Mouse (Mus musculus) heart, adult 2 months (tissue): ENCODE measurements around the gene Blnk. TPM values are rescaled to one million over a fixed set of nuclear protein-coding genes. Genes with fewer than 3 reads are reported as not detected.

Source experiments
- DNase-seq, 2 experiments: peaks; one replicate each; pipeline ENCODE4 v3.0.0; 2021
- H3K27ac ChIP-seq: fragments of 200-600 bp; 2 replicates; pipeline ENCODE4 v1.8.1; 2022
- H3K27me3 ChIP-seq: fragments of 200-500 bp; 2 replicates; pipeline ENCODE4 v1.6.1; 2012; ENCODE audit warnings: mild to moderate bottlenecking, low read length, inconsistent platforms, mixed read lengths; ENCODE audit not compliant: control insufficient read depth, insufficient read depth
- H3K36me3 ChIP-seq: fragments of 200-500 bp; 2 replicates; pipeline ENCODE4 v1.6.1; 2012; ENCODE audit warnings: low read length, inconsistent platforms; ENCODE audit not compliant: control insufficient read depth, insufficient read depth
- H3K4me1 ChIP-seq: fragments of 200-500 bp; 2 replicates; pipeline ENCODE4 v1.6.1; 2011; ENCODE audit warnings: low read length; ENCODE audit not compliant: control insufficient read depth, insufficient read depth
- H3K4me3 ChIP-seq: fragments of 200-600 bp; 2 replicates; pipeline ENCODE4 v1.8.1; 2022
- H3K79me2 ChIP-seq: fragments of 200-500 bp; replicated peaks from 2 replicates; pipeline ENCODE4 v1.6.1; 2012; ENCODE audit warnings: mild to moderate bottlenecking, inconsistent platforms, low read length, moderate library complexity, mixed read lengths; ENCODE audit not compliant: control insufficient read depth, insufficient read depth
- H3K9ac ChIP-seq: fragments of 200-500 bp; 2 replicates; pipeline ENCODE4 v1.6.1; 2012; ENCODE audit warnings: low read depth, mild to moderate bottlenecking, control low read depth, inconsistent platforms, low read length, mixed read lengths
- CTCF ChIP-seq: fragments of 200-600 bp; IDR thresholded peaks from 2 replicates; pipeline ENCODE4 v1.8.1; 2022; ENCODE audit warnings: antibody characterized with exemption, mild to moderate bottlenecking, moderate library complexity
- EP300 ChIP-seq: fragments of 200-500 bp; IDR thresholded peaks from 2 replicates; pipeline ENCODE4 v1.6.1; 2011; ENCODE audit warnings: low read depth, low read length, control low read depth; ENCODE audit not compliant: insufficient read depth
- POLR2A ChIP-seq: fragments of 200-500 bp; IDR thresholded peaks from 2 replicates; pipeline ENCODE4 v1.6.1; 2011; ENCODE audit warnings: mild to moderate bottlenecking, low read depth, low read length, control low read depth; ENCODE audit not compliant: insufficient read depth
- WGBS: fragments of 180-500 bp; shearing (Covaris S2); methylation state at CpG from one replicate; pipeline ENCODE4 v1.1.7; 2018; 5-methylcytosine and 5-hydroxymethylcytosine counted together
- intact Hi-C: fragments of 180-260 bp; cut with DNase I; formaldehyde crosslinking; loops from one replicate; pipeline ENCODE4 v1.15.1; 2025
- polyA plus RNA-seq: library from polyadenylated mRNA; depleted of rRNA; stranded (reverse); fragments of >200 nt; gene quantifications from 2 replicates; pipeline ENCODE4 v1.2.3, GENCODE M21; 2012
- total RNA-seq, 2 experiments: library from RNA; stranded (reverse); gene quantifications; 2 replicates each; pipeline ENCODE4 v1.2.3; 2021

Blnk gene
- total and polyA plus RNA-seq, 3 experiments: 1.2 to 3.6 (median 1.7) TPM

DNA sequence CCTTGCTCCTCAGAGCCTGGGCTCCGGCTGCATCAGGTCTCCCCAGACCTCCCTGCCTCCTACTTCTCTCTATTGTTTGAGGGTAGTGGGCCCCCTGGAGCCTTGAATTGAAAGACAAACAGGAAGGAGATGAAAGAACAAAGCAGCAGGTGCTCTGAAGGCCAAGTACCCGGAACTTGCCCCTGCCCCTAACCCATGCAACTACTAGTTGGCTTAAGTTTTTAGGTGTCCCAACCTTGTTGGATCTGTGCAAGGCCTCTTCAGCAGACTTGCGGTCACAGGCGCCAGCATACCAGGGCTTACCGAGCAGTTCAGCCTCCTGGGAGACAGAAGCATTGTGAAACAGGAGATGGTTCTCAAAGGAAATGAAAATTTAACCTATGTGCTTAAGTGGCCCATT, 58.3 kb downstream of the Blnk start:
- Histone ChIP-seq H3K4me1 (no peaks in the 10 kb centered on the region), H3K36me3 (no peaks in the 10 kb centered on the region), H3K27me3 (no peaks in the 10 kb centered on the region), H3K4me3 (no peak overlapping the region), H3K79me2 (no peaks in the 10 kb centered on the region), H3K27ac (no peak overlapping the region), H3K9ac (no peak overlapping the region)
- DNase-seq: no peak
- TF ChIP-seq CTCF (no peak), POLR2A (no peak), EP300 (no peak)
- intact Hi-C loops: no loop called here
- 43% methylated on average over 5 of the region's 5 CpGs for WGBS

DNA sequence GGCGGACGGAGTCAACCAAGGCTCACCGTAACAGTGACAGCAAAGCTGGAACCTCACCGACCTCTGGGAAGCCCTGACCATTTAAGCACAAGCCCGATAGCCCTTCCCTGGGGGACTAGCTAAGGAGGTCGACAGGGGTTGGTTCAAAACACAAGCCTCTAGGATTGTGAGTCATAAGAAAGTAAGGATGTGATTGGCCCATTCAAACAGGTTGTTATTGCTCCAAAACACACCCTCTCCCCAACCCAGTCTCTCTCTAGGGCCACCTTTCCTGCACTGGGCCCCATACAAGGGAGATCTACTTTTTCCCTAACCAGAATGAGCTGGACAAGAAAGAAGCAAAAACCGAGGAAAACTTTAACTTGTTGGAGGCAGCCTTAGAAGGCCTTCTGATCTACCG, 59.0 kb downstream of the Blnk start:
- DNase-seq: no peak
- H3K36me3 ChIP-seq: no peaks in the 10 kb centered on the region
- WGBS: 57% methylated on average over 8 of the region's 8 CpGs
- no peak overlapping the region for H3K27ac ChIP-seq
- no peak overlapping the region for H3K9ac ChIP-seq
- H3K4me1 ChIP-seq: no peaks in the 10 kb centered on the region
- no peak for TF ChIP-seq POLR2A
- TF ChIP-seq EP300: no peak
- TF ChIP-seq CTCF: no peak
- no peaks in the 10 kb centered on the region for H3K27me3 ChIP-seq
- intact Hi-C loops: no loop called here
- no peak overlapping the region for H3K4me3 ChIP-seq
- H3K79me2 ChIP-seq: no peaks in the 10 kb centered on the region

- no peak overlapping the region for H3K9ac ChIP-seq
- no peaks in the 10 kb centered on the region for H3K27me3 ChIP-seq
- TF ChIP-seq EP300 (no peak), POLR2A (no peak), CTCF (no peak)
- H3K36me3 ChIP-seq: no peaks in the 10 kb centered on the region
- no peak for DNase-seq
- intact Hi-C loops: no loop called here
- no peak overlapping the region for H3K4me3 ChIP-seq
- WGBS: 68% methylated on average over 9 of the region's 9 CpGs
- H3K79me2 ChIP-seq: no peaks in the 10 kb centered on the region
- no peaks in the 10 kb centered on the region for H3K4me1 ChIP-seq
- no peak overlapping the region for H3K27ac ChIP-seq
These were observed 62.6 kb downstream of the Blnk start for GRCm38 (mm10) chr19:40931581-40932369.

DNA sequence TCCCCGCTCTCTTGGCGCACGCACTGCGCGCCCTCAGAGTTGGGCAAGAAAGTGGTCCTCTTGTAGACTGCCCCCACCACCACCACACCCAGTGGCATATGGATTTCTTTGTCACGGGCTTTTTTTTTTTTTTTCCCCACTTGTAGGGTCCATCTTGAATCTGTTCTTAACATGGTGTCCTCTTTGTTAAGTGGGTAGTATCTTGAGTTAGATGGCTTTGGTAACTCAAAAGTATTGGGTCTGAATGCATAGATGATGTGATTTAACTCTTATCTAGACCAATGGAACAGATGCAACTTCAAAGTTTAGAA, 99.0 kb downstream of the Blnk start:
- DNase-seq: no peak
- intact Hi-C loops: loop anchor here (2.0 kb wide), 1 partner anchor 65 kb away; the partner anchor contains the start of gene Ccnj
- H3K79me2 ChIP-seq: no peaks in the 10 kb centered on the region
- no peaks in the 10 kb centered on the region for H3K36me3 ChIP-seq
- H3K4me1 ChIP-seq: peaks cover 2% of the 10 kb centered on the region
- H3K27ac ChIP-seq: peak overlapping the region; percentile 93
- under 1% methylated on average over 6 of the region's 6 CpGs for WGBS
- H3K27me3 ChIP-seq: peaks cover 1% of the 10 kb centered on the region; the same call in 1 of the 2 replicates
- H3K4me3 ChIP-seq: peak overlapping the region; percentile 94
- TF ChIP-seq POLR2A: no peak
- no peak for TF ChIP-seq CTCF
- TF ChIP-seq EP300: no peak
- peak overlapping the region; percentile 90 for H3K9ac ChIP-seq

DNA sequence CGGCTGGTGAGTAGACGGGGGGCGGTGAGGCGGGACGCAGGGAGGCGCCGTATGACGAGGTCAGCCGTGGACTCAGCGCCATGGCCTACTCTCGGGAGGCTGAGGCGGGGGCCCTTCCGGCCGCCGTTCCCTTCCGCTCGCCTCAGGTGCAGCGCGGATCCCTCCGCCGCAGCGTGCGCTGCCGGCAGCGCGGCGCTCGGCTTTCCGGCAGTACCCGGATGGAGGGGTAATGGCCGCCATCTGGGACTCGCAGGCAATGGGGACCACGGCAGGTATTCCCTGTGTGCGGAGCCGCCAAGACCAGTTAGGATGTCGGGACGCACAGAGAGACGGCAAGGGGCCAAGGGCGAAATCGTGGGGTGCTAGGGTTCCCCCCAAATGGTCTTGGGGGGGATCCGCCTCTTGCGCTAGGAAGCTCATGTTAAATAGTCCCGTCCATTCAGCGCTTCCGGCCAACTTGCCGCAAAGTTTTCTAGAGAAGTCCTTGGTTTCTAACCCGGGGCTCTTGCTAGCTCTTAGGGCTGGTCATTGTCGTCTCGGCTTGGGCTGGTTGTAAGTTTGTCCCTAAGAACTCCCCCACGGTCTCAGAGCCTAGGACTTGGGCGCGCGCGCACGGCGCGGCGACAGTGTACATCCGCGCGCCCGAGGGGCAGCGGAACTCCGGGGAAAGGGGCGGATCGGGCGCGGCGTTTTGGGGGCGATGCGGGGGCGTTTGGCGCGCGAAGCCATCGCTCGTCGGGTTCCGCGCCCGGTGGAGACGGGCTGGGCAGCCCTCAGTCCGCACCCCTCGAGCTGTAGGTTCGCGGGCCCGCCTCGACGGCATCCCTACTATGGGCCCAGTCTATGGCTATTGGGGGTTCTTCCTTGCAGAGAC, 99.6 kb downstream of the Blnk start, which contains the start of gene Zfp518a:
Gene Zfp518a (plus strand): TSS at position 187 of the 874 bp plus-strand sequence.
- TF ChIP-seq POLR2A: peak; percentile 63; the same call in 1 of the 2 replicates
- TF ChIP-seq CTCF: no peak
- H3K27me3 ChIP-seq: peaks cover 1% of the 10 kb centered on the region; the same call in 1 of the 2 replicates
- under 1% methylated on average over 89 of the region's 89 CpGs for WGBS
- H3K79me2 ChIP-seq: no peaks in the 10 kb centered on the region
- intact Hi-C loops: loop anchor here (1.0 to 5.0 kb wide), 3 partner anchors 21 to 368 kb away; partner anchors contain the start of genes Ccnj and Tm9sf3
- H3K27ac ChIP-seq: peak within 1 kb of the TSS; percentile 93
- H3K9ac ChIP-seq: peak within 1 kb of the TSS; percentile 90
- peak; percentile 91 to 93 for DNase-seq
- H3K36me3 ChIP-seq: no peaks in the 10 kb centered on the region
- H3K4me3 ChIP-seq: peak within 1 kb of the TSS; percentile 94
- H3K4me1 ChIP-seq: peaks cover 2% of the 10 kb centered on the region
